Mouse (Mus musculus) cerebellum, adult 2 months (tissue): ENCODE results near the gene Plekhb1.

Experiments
- CTCF ChIP-seq: fragments of 200-500 bp; IDR thresholded peaks from 2 replicates; pipeline ENCODE4 v1.5.1; 2011; ENCODE audit warnings: low read depth, mild to moderate bottlenecking, control low read depth, low read length, moderate library complexity, borderline replicate concordance; ENCODE audit not compliant: insufficient read depth
- POLR2A ChIP-seq: fragments of 200-500 bp; IDR thresholded peaks from 2 replicates; pipeline ENCODE4 v1.6.1; 2011; ENCODE audit warnings: low read length, control low read depth, borderline replicate concordance; ENCODE audit not compliant: insufficient read depth

DNA sequence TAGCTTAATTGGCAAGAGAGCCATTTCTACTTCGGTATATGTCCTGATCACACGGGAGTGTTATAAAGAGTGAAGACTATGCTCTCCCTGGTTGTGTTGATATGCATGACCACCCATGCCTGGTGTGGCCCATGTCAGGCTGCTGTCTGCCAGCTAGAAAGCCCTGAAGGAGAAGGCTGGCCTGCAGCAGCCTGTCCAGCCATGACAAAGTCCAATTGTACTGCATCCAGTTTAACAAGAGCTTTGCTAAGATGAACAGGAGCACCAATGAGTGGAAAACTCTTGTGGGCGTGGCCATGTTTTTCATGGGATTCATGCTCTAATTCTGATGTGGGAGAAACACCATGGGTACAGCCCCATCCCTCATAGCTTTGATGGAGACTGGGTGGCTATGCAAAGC lies 37.7 kb downstream of the Plekhb1 start:
- TF ChIP-seq CTCF: no peak
- TF ChIP-seq POLR2A: no peak
